Mouse (Mus musculus) megakaryocyte progenitor cell, adult 5-6 weeks (primary cell): ENCODE data around the gene Olfr523. TPM values are rescaled to one million over a fixed set of nuclear protein-coding genes. Genes with fewer than 3 reads are reported as not detected.
A peak's percentile ranks its signal among the peaks of the same experiment; 100 is the strongest.

Source experiments
- ATAC-seq: replicated peaks from 2 replicates; pipeline ENCODE4 v1.8.0; 2016; ENCODE audit warnings: mild to moderate bottlenecking, moderate TSS enrichment, inconsistent platforms; ENCODE audit not compliant: poor library complexity
- total RNA-seq, 2 experiments: library from RNA; stranded (forward) in 1 of 2; stranded (reverse) in 1 of 2; fragments of 157-497, 149-512 nt in 1 of 2; fragments of 200-1000 nt in 1 of 2; gene quantifications; 2 replicates each; pipeline versions ENCODE4 v1.2.3 to v1.2.4; 2015 to 2017

The Olfr523 gene
- total RNA-seq (2015) (not detected in 2 replicates), total RNA-seq (2017) (not detected in 2 replicates)

GRCm38 (mm10) chr7:140172936-140173335, at the start of gene Olfr523:
TSS of gene Olfr523 (plus strand) at chr7:140173217.
- no peak for ATAC-seq

- ATAC-seq = no peak
Measured at GRCm38 (mm10) chr7:140124382-140124781, 48.6 kb upstream of the Olfr523 start.

- peak; percentile 93 for ATAC-seq
Measured at GRCm38 (mm10) chr7:140125278-140126021, 47.6 kb upstream of the Olfr523 start.

GRCm38 (mm10) chr7:140126022-140126350, 47.0 kb upstream of the Olfr523 start:
- ATAC-seq = no peak

GRCm38 (mm10) chr7:140126934-140127333, 46.1 kb upstream of the Olfr523 start:
- ATAC-seq = no peak

- ATAC-seq = 0 out of 2 replicates have a peak, but pooled peaks have one; percentile 2
Measured at GRCm38 (mm10) chr7:140127911-140128310, 45.1 kb upstream of the Olfr523 start.

- peak; percentile 54 for ATAC-seq
Measured at GRCm38 (mm10) chr7:140132184-140132583, 40.8 kb upstream of the Olfr523 start.

GRCm38 (mm10) chr7:140134033-140134432, 39.0 kb upstream of the Olfr523 start:
- ATAC-seq = peak; percentile 38

- ATAC-seq = peak; percentile 7; the same call in 1 of the 2 replicates
Measured at GRCm38 (mm10) chr7:140135106-140135770, 37.8 kb upstream of the Olfr523 start.

GRCm38 (mm10) chr7:140137135-140138020, 35.6 kb upstream of the Olfr523 start, which contains the start of gene Mtg1:
TSS of gene Mtg1 (plus strand) at chr7:140137564.
- peak; percentile 70 for ATAC-seq

GRCm38 (mm10) chr7:140138021-140138310, 35.1 kb upstream of the Olfr523 start:
- no peak for ATAC-seq

GRCm38 (mm10) chr7:140141350-140141749, 31.7 kb upstream of the Olfr523 start:
- ATAC-seq = peak; percentile 67

GRCm38 (mm10) chr7:140144550-140144949, 28.5 kb upstream of the Olfr523 start:
- no peak for ATAC-seq

- ATAC-seq = peak; percentile 39; the same call in 1 of the 2 replicates
Measured at GRCm38 (mm10) chr7:140153383-140153782, 19.6 kb upstream of the Olfr523 start.

GRCm38 (mm10) chr7:140153829-140154217, 19.2 kb upstream of the Olfr523 start:
- no peak for ATAC-seq

GRCm38 (mm10) chr7:140154218-140154927, 18.6 kb upstream of the Olfr523 start, which contains the start of gene Sprn:
TSS of gene Sprn (minus strand) at chr7:140154877.
- no peak for ATAC-seq

- no peak for ATAC-seq
Measured at GRCm38 (mm10) chr7:140160363-140160762, 12.7 kb upstream of the Olfr523 start.

- ATAC-seq = no peak
Measured at GRCm38 (mm10) chr7:140164664-140165063, 8.4 kb upstream of the Olfr523 start, which contains the start of gene Olfr522. TSS of gene Olfr522 (minus strand) at chr7:140164764.

- ATAC-seq = no peak
Measured at GRCm38 (mm10) chr7:140167950-140168349, 5.1 kb upstream of the Olfr523 start.

GRCm38 (mm10) chr7:140169386-140169785, 3.6 kb upstream of the Olfr523 start:
- no peak for ATAC-seq

- no peak for ATAC-seq
Measured at GRCm38 (mm10) chr7:140170863-140171262, 2.2 kb upstream of the Olfr523 start.
